Mouse (Mus musculus) testis, adult 10 weeks (tissue): ENCODE results near the gene Vmn1r214. TPM values are rescaled to one million over a fixed set of nuclear protein-coding genes. Genes with fewer than 3 reads are reported as not detected.

Experiments used
- polyA plus RNA-seq: library from polyadenylated mRNA; stranded (reverse); fragments of 350-450 nt; fragmentation: Illumina TruSeq; extraction: RNeasy Lipid Tissue Mini Kit (QIAGEN cat#74804); gene quantifications from one replicate; pipeline ENCODE4 v1.2.3, GENCODE M21; 2014; ENCODE audit warnings: low read depth, low replicate concordance

Vmn1r214 gene
- not detected for polyA plus RNA-seq

DNA sequence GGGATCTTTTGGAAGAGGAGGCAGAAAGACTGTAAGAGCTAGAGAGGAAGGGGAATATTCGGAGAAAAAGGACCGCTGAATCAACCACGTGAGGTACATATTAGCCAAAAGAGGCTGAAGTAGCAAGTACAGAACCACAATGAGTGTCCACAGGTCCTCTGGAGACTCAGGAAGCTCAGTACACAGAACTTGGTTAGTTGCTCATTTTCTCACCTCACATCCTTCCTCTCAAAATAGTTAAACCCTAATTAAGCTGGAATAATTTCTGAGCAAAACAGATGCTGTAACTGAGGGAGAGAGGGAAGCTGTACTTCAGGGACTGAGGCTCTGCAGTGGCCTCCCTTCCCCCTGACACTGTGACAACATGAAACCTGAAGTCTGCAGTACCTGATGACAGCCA, at the start of gene Vmn1r214:
TSS of gene Vmn1r214 (plus strand) at position 301 of the 400 bp plus-strand sequence.

DNA sequence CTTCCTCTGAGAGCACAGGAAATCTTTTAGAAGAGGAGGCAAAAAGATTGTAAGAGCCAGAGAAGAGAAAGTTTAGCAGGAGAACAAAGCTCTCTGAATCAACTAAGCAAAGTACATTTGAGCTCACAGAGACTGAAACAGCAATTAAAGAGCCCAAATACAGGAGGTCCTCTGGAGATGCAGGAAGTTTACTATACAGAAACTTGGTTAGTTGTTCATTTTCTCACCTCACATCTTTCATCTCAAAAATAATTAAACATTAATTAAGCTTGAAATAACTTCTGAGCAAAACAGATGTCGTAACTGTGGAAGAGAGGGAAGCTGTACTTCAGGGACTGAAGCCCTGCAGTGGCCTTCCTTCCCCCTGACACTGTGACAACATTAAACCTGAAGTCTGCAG, 22.9 kb upstream of the Vmn1r214 start, which contains the start of gene Vmn1r213:
TSS of gene Vmn1r213 (plus strand) at position 301 of the 400 bp plus-strand sequence.

DNA sequence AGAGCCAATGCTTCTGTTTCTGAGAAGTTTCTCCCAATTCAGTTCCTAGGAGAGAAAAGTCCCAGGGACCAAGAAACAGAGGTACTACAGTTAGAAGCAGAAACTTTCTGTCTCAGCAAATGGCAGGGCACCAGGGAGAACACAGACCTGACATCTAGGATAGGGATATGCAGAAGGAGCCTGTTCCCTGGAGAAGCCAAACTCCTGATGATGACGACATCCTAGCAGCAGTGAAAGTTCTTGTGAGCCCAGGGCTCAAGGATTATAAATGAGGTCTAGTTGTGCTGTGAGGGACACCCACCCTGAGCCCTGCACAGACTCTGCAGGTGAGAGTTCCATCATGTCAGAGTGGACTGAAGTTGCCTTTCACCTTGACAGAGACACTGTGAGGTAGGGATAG, 37.5 kb downstream of the Vmn1r214 start, which contains the start of gene Vmn1r215:
TSS of gene Vmn1r215 (plus strand) at position 301 of the 400 bp plus-strand sequence.

Other genes starting within 250 kb of the Vmn1r214 start
- not detected for gene Vmn1r209, start 220.7 kb upstream of the Vmn1r214 start, polyA plus RNA-seq
- not detected for gene Vmn1r210, start 199.1 kb upstream of the Vmn1r214 start, polyA plus RNA-seq
- gene Vmn1r211, start 172.9 kb upstream of the Vmn1r214 start, polyA plus RNA-seq, result 0.03 TPM
- not detected for gene Vmn1r212, start 146.2 kb upstream of the Vmn1r214 start, polyA plus RNA-seq
- gene Vmn1r213, start 22.8 kb upstream of the Vmn1r214 start, polyA plus RNA-seq, result not detected
- not detected for gene Vmn1r215, start 37.6 kb downstream of the Vmn1r214 start, polyA plus RNA-seq
- not detected for gene Vmn1r217, start 87.8 kb downstream of the Vmn1r214 start, polyA plus RNA-seq
- not detected for gene Vmn1r218, start 102.7 kb downstream of the Vmn1r214 start, polyA plus RNA-seq
- gene Vmn1r219, start 128.9 kb downstream of the Vmn1r214 start, polyA plus RNA-seq, result not detected
- gene Vmn1r220, start 157.6 kb downstream of the Vmn1r214 start, polyA plus RNA-seq, result 0.11 TPM
- not detected for gene Vmn1r221, start 183.7 kb downstream of the Vmn1r214 start, polyA plus RNA-seq
- gene Vmn1r222, start 205.5 kb downstream of the Vmn1r214 start, polyA plus RNA-seq, result 0.48 TPM
- gene Vmn1r223, start 216.7 kb downstream of the Vmn1r214 start, polyA plus RNA-seq, result not detected